Mouse (Mus musculus): Measurements from ENCODE around the gene Rassf4.
A peak's percentile ranks its signal among the peaks of the same experiment; 100 is the strongest.

GRCm38 (mm10) chr6:116667382-116667781 lies 6.4 kb downstream of the Rassf4 start:
- no peak for TF ChIP-seq ELF1 (IDR thresholded peaks at IDR 0.05; ENCODE audit: low read depth, low read length)
- TF ChIP-seq ZKSCAN1 (IDR thresholded peaks at IDR 0.05; ENCODE audit: borderline replicate concordance, low read depth, low read length) = no peak
- peak; percentile 65; the same call in 1 of the 2 replicates for TF ChIP-seq MAFK (IDR thresholded peaks at IDR 0.05; ENCODE audit: insufficient replicate concordance, low read length)
- no peak for TF ChIP-seq MAZ (IDR thresholded peaks at IDR 0.05; ENCODE audit: low read depth, low read length)
- TF ChIP-seq ZMIZ1 (IDR thresholded peaks at IDR 0.05; ENCODE audit: low read depth, low read length) = no peak

Measured in CH12.LX (cell line).